Mouse (Mus musculus) lung, postnatal 0 days (tissue): ENCODE measurements around the gene Lpcat3. TPM values are rescaled to one million over a fixed set of nuclear protein-coding genes. Genes with fewer than 3 reads are reported as not detected.

Experiments used
- ATAC-seq: fragments of 200-750 bp; cut with Nextera tagmentation; 2 replicates; pipeline ENCODE4 v1.8.0; 2017; ENCODE audit warnings: moderate library complexity
- DNase-seq: peaks from one replicate; pipeline ENCODE4 v3.0.0-alpha.2; 2016; ENCODE audit warnings: low spot score
- H3K27ac ChIP-seq: fragments of 300-500 bp; sonication (generic); 2 replicates; pipeline ENCODE4 v1.5.1; 2014; ENCODE audit warnings: antibody characterized with exemption, mild to moderate bottlenecking, low read length, mixed read lengths
- H3K27me3 ChIP-seq: fragments of 300-500 bp; sonication (generic); replicated peaks from 2 replicates; pipeline ENCODE4 v1.6.1; 2014; ENCODE audit warnings: low read length, mixed read lengths; ENCODE audit not compliant: insufficient read depth
- H3K36me3 ChIP-seq: fragments of 300-500 bp; sonication (generic); 2 replicates; pipeline ENCODE4 v1.6.1; 2014; ENCODE audit warnings: low read length, mixed read lengths; ENCODE audit not compliant: insufficient read depth
- H3K4me1 ChIP-seq: fragments of 300-500 bp; sonication (generic); 2 replicates; pipeline ENCODE4 v1.6.1; 2014; ENCODE audit warnings: antibody characterized with exemption, low read depth, low read length, mixed read lengths; ENCODE audit not compliant: insufficient read depth
- H3K4me2 ChIP-seq: fragments of 300-500 bp; sonication (generic); replicated peaks from 2 replicates; pipeline ENCODE4 v1.6.1; 2014; ENCODE audit warnings: low read depth, mild to moderate bottlenecking, low read length, moderate library complexity, mixed read lengths
- H3K4me3 ChIP-seq: fragments of 300-500 bp; sonication (generic); 2 replicates; pipeline ENCODE4 v1.5.1; 2014; ENCODE audit warnings: low read depth, low read length
- H3K9ac ChIP-seq: fragments of 300-500 bp; sonication (generic); replicated peaks from 2 replicates; pipeline ENCODE4 v1.6.1; 2014; ENCODE audit warnings: low read depth, mild to moderate bottlenecking
- H3K9me3 ChIP-seq: fragments of 300-500 bp; sonication (generic); 2 replicates; pipeline ENCODE4 v1.6.1; 2016; ENCODE audit warnings: low read length, mixed read lengths
- CTCF ChIP-seq: IDR thresholded peaks from 2 replicates; pipeline ENCODE4 v1.5.1; 2016; ENCODE audit warnings: antibody characterized with exemption, mild to moderate bottlenecking
- EP300 ChIP-seq: IDR thresholded peaks from 2 replicates; pipeline ENCODE4 v1.6.1; 2016; ENCODE audit warnings: antibody characterized with exemption, mild to moderate bottlenecking, control low read depth
- WGBS: fragments of 180-500 bp; shearing (Covaris S2); extraction: QIAGEN DNeasy Blood & Tissue Kit; methylation state at CpG from one replicate; pipeline ENCODE4 v1.1.7; 2014; 5-methylcytosine and 5-hydroxymethylcytosine counted together
- polyA plus RNA-seq: library from polyadenylated mRNA; unstranded; fragments of >200 nt; fragmentation: Nextera tagmentation; extraction: Ambion mirVana; gene quantifications from 2 replicates; pipeline ENCODE4 v1.2.1, GENCODE M21; 2015

The Lpcat3 gene
- polyA plus RNA-seq, 1 experiment from 2014 or later: 67.3 TPM

GRCm38 (mm10) chr6:124693243-124693981 is 30.6 kb downstream of the Lpcat3 start:
- H3K4me3 ChIP-seq: no peak overlapping the region
- 36% methylated on average over 15 of the region's 15 CpGs for WGBS
- TF ChIP-seq CTCF: no peak
- no peak for TF ChIP-seq EP300
- no peaks in the 10 kb centered on the region for H3K36me3 ChIP-seq
- H3K9me3 ChIP-seq: no peaks in the 10 kb centered on the region
- H3K27me3 ChIP-seq: no peaks in the 10 kb centered on the region
- peak; percentile 47 for DNase-seq
- peak overlapping the region; percentile 86 for H3K27ac ChIP-seq
- H3K4me1 ChIP-seq: peaks cover 14% of the 10 kb centered on the region; the same call in 1 of the 2 replicates
- H3K9ac ChIP-seq: no peak overlapping the region
- ATAC-seq: peak; percentile 56
- H3K4me2 ChIP-seq: no peak overlapping the region

GRCm38 (mm10) chr6:124694166-124694955 is 31.5 kb downstream of the Lpcat3 start:
- peak overlapping the region; percentile 86 for H3K27ac ChIP-seq
- 49% methylated on average over 15 of the region's 15 CpGs for WGBS
- H3K27me3 ChIP-seq: no peaks in the 10 kb centered on the region
- H3K36me3 ChIP-seq: peaks cover 4% of the 10 kb centered on the region; the same call in 1 of the 2 replicates
- peaks cover 14% of the 10 kb centered on the region; the same call in 1 of the 2 replicates for H3K4me1 ChIP-seq
- DNase-seq (peak; percentile 88), ATAC-seq (peak; percentile 92)
- no peak overlapping the region for H3K9ac ChIP-seq
- no peaks in the 10 kb centered on the region for H3K9me3 ChIP-seq
- no peak for TF ChIP-seq CTCF
- TF ChIP-seq EP300: peak; percentile 41; the same call in 1 of the 2 replicates
- no peak overlapping the region for H3K4me2 ChIP-seq
- no peak overlapping the region for H3K4me3 ChIP-seq

GRCm38 (mm10) chr6:124696441-124697150 is 33.8 kb downstream of the Lpcat3 start:
- Histone ChIP-seq H3K27ac (no peak overlapping the region), H3K9me3 (no peaks in the 10 kb centered on the region), H3K27me3 (no peaks in the 10 kb centered on the region), H3K9ac (no peak overlapping the region; the same call in 1 of the 2 replicates), H3K4me1 (peaks cover 14% of the 10 kb centered on the region; the same call in 1 of the 2 replicates), H3K4me3 (no peak overlapping the region), H3K36me3 (peaks cover 6% of the 10 kb centered on the region; the same call in 1 of the 2 replicates), H3K4me2 (no peak overlapping the region)
- ATAC-seq (no peak), DNase-seq (no peak)
- TF ChIP-seq CTCF (no peak), EP300 (no peak)
- WGBS: 86% methylated on average over 7 of the region's 7 CpGs

GRCm38 (mm10) chr6:124698751-124699150 is 35.9 kb downstream of the Lpcat3 start:
- DNase-seq (no peak), ATAC-seq (no peak)
- TF ChIP-seq CTCF (no peak), EP300 (no peak)
- H3K4me3 ChIP-seq: no peak overlapping the region
- H3K4me2 ChIP-seq: no peak overlapping the region
- no peaks in the 10 kb centered on the region for H3K9me3 ChIP-seq
- no peak overlapping the region for H3K9ac ChIP-seq
- no peaks in the 10 kb centered on the region for H3K27me3 ChIP-seq
- peaks cover 11% of the 10 kb centered on the region; the same call in 1 of the 2 replicates for H3K4me1 ChIP-seq
- WGBS: 64% methylated on average over 6 of the region's 6 CpGs
- H3K27ac ChIP-seq: no peak overlapping the region
- peaks cover 24% of the 10 kb centered on the region for H3K36me3 ChIP-seq

GRCm38 (mm10) chr6:124699366-124699765 is 36.5 kb downstream of the Lpcat3 start:
- H3K27me3 ChIP-seq: no peaks in the 10 kb centered on the region
- H3K9me3 ChIP-seq: no peaks in the 10 kb centered on the region
- H3K27ac ChIP-seq: no peak overlapping the region; the same call in 1 of the 2 replicates
- peaks cover 5% of the 10 kb centered on the region; the same call in 1 of the 2 replicates for H3K4me1 ChIP-seq
- no peak overlapping the region for H3K4me2 ChIP-seq
- no peak overlapping the region for H3K4me3 ChIP-seq
- no peak for TF ChIP-seq EP300
- TF ChIP-seq CTCF: no peak
- no peak for DNase-seq
- H3K9ac ChIP-seq: no peak overlapping the region
- no peak for ATAC-seq
- 87% methylated on average over 4 of the region's 4 CpGs for WGBS
- peaks cover 30% of the 10 kb centered on the region for H3K36me3 ChIP-seq
